Mouse (Mus musculus) central nervous system, embryonic 18 days (tissue): ENCODE results near the gene Lacc1. TPM values are rescaled to one million over a fixed set of nuclear protein-coding genes. Genes with fewer than 3 reads are reported as not detected.

Source experiments
- polyA plus RNA-seq: library from polyadenylated mRNA; depleted of rRNA; stranded (reverse); fragments of >200 nt; gene quantifications from 2 replicates; pipeline ENCODE4 v1.2.3, GENCODE M21; 2012; rRNA removed

Lacc1 gene
- 3.2 and 3.6 TPM in 2 replicates for polyA plus RNA-seq

DNA sequence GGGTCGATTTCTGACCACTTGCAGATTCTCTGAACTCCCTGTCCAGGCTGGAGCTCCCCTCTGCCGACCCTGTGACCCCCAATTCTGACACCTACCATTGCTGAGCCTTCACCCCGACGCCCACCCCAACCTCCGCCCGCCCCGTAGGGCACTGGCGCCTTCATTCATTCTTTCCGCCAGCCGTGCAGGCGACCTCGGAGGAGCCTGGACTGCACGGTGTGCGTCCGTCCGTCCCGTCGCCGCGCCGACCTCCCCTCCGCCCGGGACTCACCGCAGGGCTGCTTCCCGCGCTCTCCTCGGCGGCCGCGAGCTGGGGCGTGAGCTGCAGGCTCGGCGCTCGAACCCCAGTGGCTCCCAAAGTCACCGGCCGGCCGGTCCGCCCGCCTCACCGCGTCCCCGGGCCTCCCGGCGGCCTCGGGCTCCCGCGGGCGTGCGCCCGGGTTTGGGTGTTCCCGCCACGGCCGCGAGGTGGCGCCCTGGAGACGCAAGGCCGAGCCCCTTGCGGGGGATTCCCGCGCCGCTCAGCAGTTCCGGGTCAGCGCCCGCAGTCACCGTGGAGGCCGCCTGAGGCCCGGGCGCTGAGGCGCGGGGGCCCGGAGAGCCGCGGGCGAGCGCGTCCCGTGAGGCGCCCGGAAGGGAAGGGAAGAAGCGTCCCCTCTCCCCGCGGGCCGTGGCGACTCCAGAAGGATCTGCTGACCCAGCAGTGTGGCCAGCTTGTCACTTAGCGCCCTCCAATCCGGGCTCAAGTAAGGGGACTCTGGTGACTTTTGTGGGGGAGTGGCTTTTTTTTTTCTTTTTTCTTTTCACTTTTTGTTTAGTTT, at the start of gene Lacc1, which contains the start of gene Ccdc122:
Gene Lacc1, minus strand, starts transcription at position 679 of the 821 bp plus-strand sequence.
Gene Ccdc122, plus strand, starts transcription at position 547 of the 821 bp plus-strand sequence.

Other genes starting within 250 kb of the Lacc1 start
- gene Ccdc122, start 132 bp downstream of the Lacc1 start, polyA plus RNA-seq, result 0.62 and 0.66 TPM in 2 replicates
- gene Enox1, start 119.9 kb upstream of the Lacc1 start, polyA plus RNA-seq, result 38.1 and 39.2 TPM in 2 replicates